Mouse (Mus musculus): Measurements from ENCODE around the gene Taf8.
A peak's percentile ranks its signal among the peaks of the same experiment; 100 is the strongest.

The Taf8 gene

GRCm38 (mm10) chr17:47484241-47484921, 17.7 kb downstream of the Taf8 start:
- DNase-seq (ENCODE audit: low spot score): peak; percentile 48

- no peak for DNase-seq (ENCODE audit: low spot score)
Observed at GRCm38 (mm10) chr17:47482401-47482800, 19.7 kb downstream of the Taf8 start.

- DNase-seq (ENCODE audit: low spot score): no peak
Observed at GRCm38 (mm10) chr17:47479887-47480286, 22.2 kb downstream of the Taf8 start.

- DNase-seq (ENCODE audit: low spot score): no peak
Observed at GRCm38 (mm10) chr17:47475714-47476113, 26.4 kb downstream of the Taf8 start.

GRCm38 (mm10) chr17:47475181-47475580, 26.9 kb downstream of the Taf8 start:
- DNase-seq (ENCODE audit: low spot score): no peak

GRCm38 (mm10) chr17:47474250-47474649, 27.8 kb downstream of the Taf8 start:
- no peak for DNase-seq (ENCODE audit: low spot score)

GRCm38 (mm10) chr17:47473434-47473974, 28.6 kb downstream of the Taf8 start:
- DNase-seq (ENCODE audit: low spot score): no peak

- no peak for DNase-seq (ENCODE audit: low spot score)
Observed at GRCm38 (mm10) chr17:47472435-47473350, 29.4 kb downstream of the Taf8 start.

- no peak for DNase-seq (ENCODE audit: low spot score)
Observed at GRCm38 (mm10) chr17:47470686-47471085, 31.4 kb downstream of the Taf8 start.

GRCm38 (mm10) chr17:47470121-47470520, 32.0 kb downstream of the Taf8 start:
- no peak for DNase-seq (ENCODE audit: low spot score)

- no peak for DNase-seq (ENCODE audit: low spot score)
Observed at GRCm38 (mm10) chr17:47469642-47470041, 32.5 kb downstream of the Taf8 start.

- DNase-seq (ENCODE audit: low spot score): no peak
Observed at GRCm38 (mm10) chr17:47468466-47468865, 33.6 kb downstream of the Taf8 start.

GRCm38 (mm10) chr17:47468063-47468462, 34.0 kb downstream of the Taf8 start:
- DNase-seq (ENCODE audit: low spot score): no peak

- no peak for DNase-seq (ENCODE audit: low spot score)
Observed at GRCm38 (mm10) chr17:47467659-47468058, 34.4 kb downstream of the Taf8 start.

GRCm38 (mm10) chr17:47466284-47466683, 35.8 kb downstream of the Taf8 start:
- no peak for DNase-seq (ENCODE audit: low spot score)

- no peak for DNase-seq (ENCODE audit: low spot score)
Observed at GRCm38 (mm10) chr17:47465016-47465415, 37.1 kb downstream of the Taf8 start.

- no peak for DNase-seq (ENCODE audit: low spot score)
Observed at GRCm38 (mm10) chr17:47464248-47464965, 37.7 kb downstream of the Taf8 start.

- no peak for DNase-seq (ENCODE audit: low spot score)
Observed at GRCm38 (mm10) chr17:47462728-47463388, 39.2 kb downstream of the Taf8 start.

GRCm38 (mm10) chr17:47462209-47462608, 39.9 kb downstream of the Taf8 start:
- DNase-seq (ENCODE audit: low spot score): no peak

GRCm38 (mm10) chr17:47461688-47462087, 40.4 kb downstream of the Taf8 start:
- DNase-seq (ENCODE audit: low spot score): no peak

- no peak for DNase-seq (ENCODE audit: low spot score)
Observed at GRCm38 (mm10) chr17:47459341-47459919, 42.7 kb downstream of the Taf8 start.

All from ovary, adult 18-20 months (tissue).